9 mouse cellular contexts compared by ENCODE assay signal in the genomic region with DNA sequence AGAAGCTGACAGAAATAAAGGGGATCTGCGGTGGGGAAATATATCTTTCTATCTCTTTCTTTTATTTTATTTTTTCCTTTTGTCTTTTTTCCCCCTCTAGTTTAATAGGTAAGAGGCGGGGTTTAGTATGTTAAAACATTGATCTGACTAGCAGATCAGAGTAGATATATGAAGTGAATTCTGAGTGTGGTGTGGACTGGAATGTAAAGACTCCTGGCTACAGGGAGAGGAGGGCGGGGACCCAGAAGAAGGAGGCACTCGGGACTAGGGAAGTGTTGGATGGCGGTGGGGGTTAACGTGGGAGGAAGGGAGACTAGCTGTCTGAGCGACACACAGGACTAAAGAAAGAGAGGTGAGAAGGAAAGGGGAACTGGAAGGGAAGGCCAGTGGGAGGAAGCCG. TPM values are rescaled to one million over a fixed set of nuclear protein-coding genes. Genes with fewer than 3 reads are reported as not detected.
DNase-seq lines count a peak whose midpoint lies in the region; ATAC-seq and TF ChIP-seq lines count a peak whose summit lies in the region.
"Had no signal": no experiment of that assay in that cellular context is flagged by ENCODE, and none has a peak within 500 bp of the region (broad histone marks: within the 10 kb centered on the region; RNA-seq: fewer than 3 reads in every experiment).

Gene Htr1a (plus strand): TSS at position 301 of the 400 bp plus-strand sequence.

- peaks cover 47% of the 10 kb centered on the region for H3K27me3 ChIP-seq in E14TG2a.4 (ENCODE audit: insufficient read depth, low read length)
- H3K27me3 ChIP-seq in forebrain, embryonic 16.5 days (replicated peaks; ENCODE audit: control insufficient read depth, insufficient read depth, low read length), result peaks cover 18% of the 10 kb centered on the region
- H3K27me3 ChIP-seq in limb, embryonic 14.5 days (ENCODE audit: control insufficient read depth, insufficient read depth, low read length), result peaks cover 41% of the 10 kb centered on the region
- peaks cover 44% of the 10 kb centered on the region for H3K27me3 ChIP-seq in heart, embryonic 10.5 days (ENCODE audit: insufficient read depth, poor library complexity, severe bottlenecking)

- 9% methylated on average over 8 of the region's 8 CpGs for WGBS in forebrain, embryonic 16.5 days
- 7% methylated on average over 8 of the region's 8 CpGs for WGBS in limb, embryonic 14.5 days
- WGBS in heart, embryonic 10.5 days, result 6% methylated on average over 8 of the region's 8 CpGs

- no peak for TF ChIP-seq POLR2A in limb, embryonic 14.5 days (IDR thresholded peaks at IDR 0.05; ENCODE audit: borderline replicate concordance, extremely low read depth, insufficient read depth, insufficient read length)

- TF ChIP-seq CTCF in E14TG2a.4 (conservative IDR thresholded peaks at IDR 0.05; ENCODE audit: low read length), result no peak

- no peaks in the 10 kb centered on the region for H3K36me3 ChIP-seq in E14TG2a.4 (ENCODE audit: insufficient read depth, low read length)
- H3K36me3 ChIP-seq in forebrain, embryonic 16.5 days (ENCODE audit: control insufficient read depth, insufficient read depth), result no peaks in the 10 kb centered on the region
- no peaks in the 10 kb centered on the region for H3K36me3 ChIP-seq in limb, embryonic 14.5 days (ENCODE audit: control insufficient read depth, insufficient read depth, low read length)
- H3K36me3 ChIP-seq in heart, embryonic 10.5 days, result no peaks in the 10 kb centered on the region
- H3K36me3 ChIP-seq: limb, embryonic 12.5 days had no signal

- H3K4me1 ChIP-seq in E14TG2a.4 (replicated peaks; ENCODE audit: low read depth, low read length), result peaks cover 20% of the 10 kb centered on the region
- H3K4me1 ChIP-seq in forebrain, embryonic 16.5 days (replicated peaks; ENCODE audit: control insufficient read depth, insufficient read depth, low read length), result peaks cover 17% of the 10 kb centered on the region
- H3K4me1 ChIP-seq in limb, embryonic 14.5 days (ENCODE audit: control insufficient read depth, insufficient read depth, low read length), result no peaks in the 10 kb centered on the region
- no peaks in the 10 kb centered on the region for H3K4me1 ChIP-seq in heart, embryonic 10.5 days
- H3K4me1 ChIP-seq: limb, embryonic 12.5 days had no signal

- peak; percentile 5 for DNase-seq in ES-CJ7 (ENCODE audit: low read depth, low spot score)
- DNase-seq in limb, embryonic 14.5 days (ENCODE audit: low spot score), result no peak
- no peak for DNase-seq in heart, embryonic 10.5 days (ENCODE audit: low spot score)
- DNase-seq in ovary, postnatal 14 days (ENCODE audit: low spot score), result no peak
- no peak for DNase-seq in cerebellum, adult 18-20 months

- H3K9me3 ChIP-seq in E14TG2a.4 (ENCODE audit: low read length), result no peaks in the 10 kb centered on the region
- no peaks in the 10 kb centered on the region for H3K9me3 ChIP-seq in forebrain, embryonic 16.5 days (ENCODE audit: control insufficient read depth, low read length)
- no peaks in the 10 kb centered on the region for H3K9me3 ChIP-seq in limb, embryonic 14.5 days (ENCODE audit: control insufficient read depth, low read length)
- H3K9me3 ChIP-seq in heart, embryonic 10.5 days, result no peaks in the 10 kb centered on the region
- H3K9me3 ChIP-seq: limb, embryonic 12.5 days had no signal

- no peak within 1 kb of the TSS for H3K27ac ChIP-seq in forebrain, embryonic 16.5 days (ENCODE audit: low read length)
- no peak within 1 kb of the TSS for H3K27ac ChIP-seq in limb, embryonic 14.5 days (replicated peaks; ENCODE audit: low read depth, low read length)
- no peak within 1 kb of the TSS for H3K27ac ChIP-seq in heart, embryonic 10.5 days
- H3K27ac ChIP-seq: limb, embryonic 12.5 days had no signal

- H3K9ac ChIP-seq in forebrain, embryonic 16.5 days (replicated peaks; ENCODE audit: low read depth, low read length), result peak within 1 kb of the TSS; percentile 48
- no peak within 1 kb of the TSS for H3K9ac ChIP-seq in limb, embryonic 14.5 days (ENCODE audit: low read depth, low read length, severe bottlenecking)
- H3K9ac ChIP-seq: limb, embryonic 12.5 days had no signal

- ATAC-seq in forebrain, embryonic 16.5 days, result no peak
- ATAC-seq in limb, embryonic 14.5 days (ENCODE audit: low FRiP score, low read depth), result no peak

- H3K4me2 ChIP-seq in forebrain, embryonic 16.5 days (ENCODE audit: low read length), result peak within 1 kb of the TSS; percentile 86
- peak within 1 kb of the TSS; percentile 21; the same call in 1 of the 2 replicates for H3K4me2 ChIP-seq in limb, embryonic 14.5 days (replicated peaks; ENCODE audit: low read depth, low read length, severe bottlenecking)
- H3K4me2 ChIP-seq: limb, embryonic 12.5 days had no signal

- peak within 1 kb of the TSS; percentile 75 for H3K4me3 ChIP-seq in E14TG2a.4 (replicated peaks; ENCODE audit: low read length)
- H3K4me3 ChIP-seq in forebrain, embryonic 16.5 days (replicated peaks; ENCODE audit: low read length), result peak within 1 kb of the TSS; percentile 51
- H3K4me3 ChIP-seq in limb, embryonic 14.5 days (replicated peaks; ENCODE audit: low read length), result 0 out of 2 replicates have a peak within 1 kb of the TSS, but pooled peaks have one; percentile 10
- H3K4me3 ChIP-seq in heart, embryonic 10.5 days, result no peak within 1 kb of the TSS
- H3K4me3 ChIP-seq: limb, embryonic 12.5 days had no signal

RNA-seq across cellular contexts. Expression of gene Htr1a, which starts in this region (rescaled TPM):
- 1.7 and 2.9 TPM in 2 replicates for polyA plus RNA-seq in forebrain, embryonic 16.5 days (2015; fragmentation: Nextera tagmentation; extraction: Ambion mirVana)
- polyA plus RNA-seq in limb, embryonic 14.5 days (2012; rRNA removed), result 0.08 and 0.10 TPM in 2 replicates
- 0.10 and 0.14 TPM in 2 replicates for polyA plus RNA-seq in limb, embryonic 14.5 days (2014; fragmentation: Nextera tagmentation; extraction: Ambion mirVana)
- not detected in 2 replicates for polyA plus RNA-seq in heart, embryonic 10.5 days (2016; fragmentation: Nextera tagmentation; extraction: Ambion mirVana)
- polyA plus RNA-seq: limb, embryonic 12.5 days; stomach, embryonic 14.5 days had no signal
